Mouse (Mus musculus): ENCODE data around the gene Xylt1. TPM values are rescaled to one million over a fixed set of nuclear protein-coding genes. Genes with fewer than 3 reads are reported as not detected.
A peak's percentile ranks its signal among the peaks of the same experiment; 100 is the strongest.

The Xylt1 gene
- polyA plus RNA-seq, 1 experiment from 2014 or later: 2.8 TPM

DNA sequence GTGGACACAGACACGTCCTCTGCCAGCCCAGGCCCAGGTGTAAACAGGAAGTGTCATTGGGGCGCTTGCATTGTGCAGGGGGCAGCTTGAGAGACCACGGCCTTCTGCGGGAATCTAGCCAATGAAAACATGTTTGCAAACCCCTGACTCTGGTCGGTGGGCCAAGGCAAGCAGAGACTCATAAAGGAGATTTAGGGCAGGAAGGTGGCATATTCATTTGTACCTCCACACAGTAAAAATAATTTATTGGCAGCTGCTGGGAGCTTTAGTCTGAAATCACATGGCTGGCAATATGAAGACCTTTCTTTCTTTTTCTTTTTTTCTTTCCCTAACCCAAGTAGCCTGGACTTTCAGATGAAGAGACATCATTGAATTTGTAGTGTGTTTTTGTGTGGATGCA is 159.6 kb downstream of the Xylt1 start:
- Histone ChIP-seq H3K4me2 (replicated peaks) (no peak overlapping the region), H3K36me3 (no peaks in the 10 kb centered on the region), H3K4me1 (peaks cover 19% of the 10 kb centered on the region), H3K27me3 (replicated peaks) (no peaks in the 10 kb centered on the region), H3K9me3 (no peaks in the 10 kb centered on the region), H3K4me3 (no peak overlapping the region), H3K27ac (no peak overlapping the region; the same call in 1 of the 2 replicates), H3K9ac (no peak overlapping the region)
- 42% methylated on average over 5 of the region's 5 CpGs for WGBS
- peak; percentile 15; the same call in 1 of the 2 replicates for ATAC-seq (ENCODE audit: low FRiP score, low read depth)

DNA sequence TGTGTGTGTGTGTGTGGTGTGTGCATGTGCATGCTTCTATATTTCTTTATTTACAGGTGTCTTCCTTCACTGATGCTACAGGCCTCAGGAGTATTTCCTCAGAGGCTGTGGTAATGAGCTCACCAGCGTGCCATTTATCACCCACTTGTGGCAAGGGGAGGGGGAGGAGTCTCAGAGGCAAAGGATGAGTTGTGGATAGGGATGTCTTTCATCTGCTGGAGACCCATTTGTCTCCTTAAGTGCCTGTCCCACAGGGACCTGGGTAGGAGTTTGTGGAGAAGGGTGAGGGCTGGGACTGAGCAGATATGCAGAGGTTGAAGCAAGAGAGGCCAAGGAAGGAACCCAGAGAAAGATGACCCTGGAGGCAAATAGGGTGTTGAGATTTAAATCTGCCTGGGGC is 160.3 kb downstream of the Xylt1 start:
- no peaks in the 10 kb centered on the region for H3K36me3 ChIP-seq
- H3K4me2 ChIP-seq (replicated peaks): no peak overlapping the region
- H3K27me3 ChIP-seq (replicated peaks): no peaks in the 10 kb centered on the region
- H3K4me3 ChIP-seq: no peak overlapping the region
- no peaks in the 10 kb centered on the region for H3K9me3 ChIP-seq
- ATAC-seq (ENCODE audit: low FRiP score, low read depth): peak; percentile 57; the same call in 1 of the 2 replicates
- no peak overlapping the region for H3K27ac ChIP-seq
- 21% methylated on average over 1 of the region's 1 CpGs for WGBS
- H3K9ac ChIP-seq: no peak overlapping the region
- peaks cover 19% of the 10 kb centered on the region for H3K4me1 ChIP-seq

DNA sequence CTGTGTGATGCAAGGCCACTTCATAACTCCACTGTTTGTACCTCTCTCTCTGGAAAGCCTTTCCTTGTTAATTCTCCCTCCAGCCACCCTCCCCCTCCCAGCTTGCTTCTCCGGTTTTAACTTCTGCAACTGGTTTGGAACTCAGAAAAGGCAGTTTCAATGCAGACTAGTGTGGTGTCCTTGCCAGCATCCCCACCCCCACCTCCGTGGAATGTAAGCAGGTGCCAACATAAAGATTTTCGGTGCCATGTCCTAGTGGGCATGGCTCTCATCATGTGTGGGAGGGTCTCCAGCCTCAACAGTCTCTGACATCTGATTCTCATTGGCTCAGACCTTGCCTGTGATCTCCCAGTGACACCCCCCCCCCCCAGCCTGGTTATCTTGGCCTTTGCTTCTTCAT is 160.9 kb downstream of the Xylt1 start:
- no peak overlapping the region for H3K27ac ChIP-seq
- peaks cover 19% of the 10 kb centered on the region for H3K4me1 ChIP-seq
- no peak overlapping the region for H3K9ac ChIP-seq
- H3K9me3 ChIP-seq: no peaks in the 10 kb centered on the region
- H3K4me2 ChIP-seq (replicated peaks): no peak overlapping the region
- H3K36me3 ChIP-seq: no peaks in the 10 kb centered on the region
- H3K4me3 ChIP-seq: no peak overlapping the region
- H3K27me3 ChIP-seq (replicated peaks): no peaks in the 10 kb centered on the region
- WGBS: 86% methylated on average over 3 of the region's 3 CpGs
- no peak for ATAC-seq (ENCODE audit: low FRiP score, low read depth)

DNA sequence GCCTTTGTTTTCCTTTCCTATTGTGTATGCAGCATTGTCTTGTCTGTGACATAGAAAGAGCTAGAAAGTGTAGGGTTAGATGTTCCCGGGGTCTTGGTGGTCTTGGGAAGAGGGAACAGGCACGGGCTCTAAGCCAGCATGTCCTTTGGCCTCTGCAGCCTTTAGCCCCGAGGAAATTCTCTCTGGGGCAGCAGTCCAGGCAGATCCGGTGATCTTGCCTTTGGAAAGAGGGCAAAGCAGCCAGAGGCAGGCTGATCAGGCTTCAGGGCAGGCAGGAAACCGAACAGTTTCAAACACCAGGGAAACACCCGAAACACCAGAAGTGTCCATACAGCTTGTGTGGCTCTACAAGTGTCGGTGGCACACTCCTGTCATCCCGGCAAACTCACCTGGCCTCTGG is 162.3 kb downstream of the Xylt1 start:
- 62% methylated on average over 8 of the region's 8 CpGs for WGBS
- Histone ChIP-seq H3K27me3 (replicated peaks) (no peaks in the 10 kb centered on the region), H3K36me3 (no peaks in the 10 kb centered on the region), H3K4me2 (replicated peaks) (no peak overlapping the region), H3K4me1 (peaks cover 19% of the 10 kb centered on the region), H3K4me3 (no peak overlapping the region), H3K9me3 (no peaks in the 10 kb centered on the region), H3K9ac (no peak overlapping the region), H3K27ac (no peak overlapping the region)
- ATAC-seq (ENCODE audit: low FRiP score, low read depth): no peak

DNA sequence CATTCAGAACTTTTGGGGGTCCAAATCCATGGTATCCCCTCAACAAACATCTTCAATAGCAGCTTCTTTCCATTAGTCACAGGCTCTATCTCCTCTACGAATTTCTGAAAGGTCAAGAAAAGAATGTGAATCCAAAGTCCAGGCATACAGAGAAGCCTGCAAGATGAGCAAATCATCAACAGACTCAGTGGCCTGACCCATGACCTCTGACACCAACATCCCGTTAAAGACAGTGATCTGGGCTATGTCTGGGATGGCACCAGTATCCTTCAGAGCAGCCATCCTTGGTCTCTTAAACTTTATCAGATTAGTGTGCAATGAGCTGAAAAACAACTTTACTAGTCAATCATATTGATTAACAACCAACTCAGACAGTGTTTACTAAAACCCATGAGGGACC is 163.3 kb downstream of the Xylt1 start:
- H3K9ac ChIP-seq: no peak overlapping the region
- H3K36me3 ChIP-seq: no peaks in the 10 kb centered on the region
- no peak for ATAC-seq (ENCODE audit: low FRiP score, low read depth)
- no peak overlapping the region for H3K27ac ChIP-seq
- H3K4me2 ChIP-seq (replicated peaks): no peak overlapping the region
- no peak overlapping the region for H3K4me3 ChIP-seq
- H3K4me1 ChIP-seq: peaks cover 19% of the 10 kb centered on the region
- H3K9me3 ChIP-seq: no peaks in the 10 kb centered on the region
- WGBS: 50% methylated on average over 2 of the region's 2 CpGs
- no peaks in the 10 kb centered on the region for H3K27me3 ChIP-seq (replicated peaks)

DNA sequence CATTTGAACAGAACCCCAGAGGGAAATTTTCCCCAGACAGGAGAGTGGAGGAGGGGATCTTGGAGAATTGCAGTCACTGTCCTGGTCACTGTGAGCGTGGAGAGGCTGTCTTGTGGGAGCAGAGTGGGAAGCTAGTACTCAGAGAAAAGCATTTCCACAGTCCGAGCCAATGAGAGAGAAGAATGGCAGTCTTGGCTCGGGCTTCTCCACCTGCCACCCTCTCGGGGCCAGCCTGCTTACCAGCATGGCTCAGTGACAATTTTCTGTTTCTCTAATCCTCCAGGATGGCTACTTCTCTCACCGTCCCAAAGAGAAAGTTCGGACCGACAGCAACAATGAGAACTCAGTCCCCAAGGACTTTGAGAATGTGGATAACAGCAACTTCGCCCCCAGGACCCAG is 167.5 kb downstream of the Xylt1 start:
- WGBS: 77% methylated on average over 8 of the region's 8 CpGs
- H3K4me1 ChIP-seq: peaks cover 7% of the 10 kb centered on the region; the same call in 1 of the 2 replicates
- no peak overlapping the region for H3K9ac ChIP-seq
- no peak overlapping the region for H3K4me3 ChIP-seq
- H3K27me3 ChIP-seq (replicated peaks): no peaks in the 10 kb centered on the region
- no peak overlapping the region for H3K4me2 ChIP-seq (replicated peaks)
- ATAC-seq (ENCODE audit: low FRiP score, low read depth): no peak
- H3K36me3 ChIP-seq: no peaks in the 10 kb centered on the region
- no peaks in the 10 kb centered on the region for H3K9me3 ChIP-seq
- H3K27ac ChIP-seq: no peak overlapping the region

DNA sequence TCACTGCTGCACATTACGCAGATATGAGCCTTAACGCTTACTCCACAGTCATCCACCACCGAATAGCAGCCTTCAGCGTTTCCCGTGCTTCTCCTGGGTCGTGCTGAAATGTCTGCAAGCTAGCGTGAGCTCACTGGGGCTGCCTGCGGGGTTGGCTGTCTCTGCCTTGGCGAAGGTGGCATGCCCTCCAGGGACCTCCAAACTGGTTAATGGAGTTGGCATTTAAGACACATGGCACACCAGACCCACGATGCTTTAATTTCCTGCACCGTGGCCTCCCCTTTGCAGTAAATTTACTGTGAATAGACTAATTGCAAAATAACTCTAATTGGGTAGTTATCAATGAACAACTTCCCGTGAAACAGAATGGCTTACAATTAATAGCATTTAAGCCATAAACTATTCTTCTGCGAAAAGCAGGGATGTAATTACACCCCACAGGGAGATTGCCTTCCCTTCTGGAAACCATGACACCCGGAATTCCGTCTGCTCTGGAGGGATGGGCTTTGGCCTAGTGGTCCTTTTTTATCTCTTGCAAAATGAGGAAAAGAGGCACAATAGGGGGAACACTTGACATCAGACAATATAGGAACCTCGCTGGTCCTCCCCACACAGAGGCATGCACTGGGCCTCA is 170.3 kb downstream of the Xylt1 start:
- Histone ChIP-seq H3K36me3 (no peaks in the 10 kb centered on the region), H3K9me3 (no peaks in the 10 kb centered on the region), H3K27ac (no peak overlapping the region), H3K9ac (no peak overlapping the region), H3K4me2 (replicated peaks) (no peak overlapping the region), H3K4me3 (no peak overlapping the region), H3K4me1 (peaks cover 14% of the 10 kb centered on the region), H3K27me3 (replicated peaks) (no peaks in the 10 kb centered on the region)
- ATAC-seq (ENCODE audit: low FRiP score, low read depth): no peak
- WGBS: 31% methylated on average over 16 of the region's 16 CpGs

DNA sequence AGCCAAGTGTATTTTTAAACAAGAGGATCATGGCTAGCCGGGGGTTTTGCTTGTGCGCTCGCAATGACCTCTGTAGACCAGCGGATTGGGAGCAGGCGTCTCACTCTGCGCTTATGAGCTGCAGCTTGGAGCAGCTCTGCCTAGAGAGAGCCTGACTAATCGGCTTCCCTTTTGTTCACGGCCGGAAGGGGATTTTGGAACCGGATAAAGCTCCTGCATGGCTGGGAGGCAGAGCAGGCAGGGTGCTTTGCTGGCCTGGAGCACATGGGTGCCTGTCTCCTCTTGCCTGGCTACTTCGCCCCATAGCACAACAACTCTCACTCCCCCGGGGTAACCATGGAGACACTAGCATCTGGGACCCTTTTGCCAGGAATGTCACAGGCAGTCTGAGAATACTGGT is 172.4 kb downstream of the Xylt1 start:
- Histone ChIP-seq H3K4me1 (peaks cover 19% of the 10 kb centered on the region), H3K4me2 (replicated peaks) (no peak overlapping the region), H3K27me3 (replicated peaks) (no peaks in the 10 kb centered on the region), H3K27ac (no peak overlapping the region), H3K9ac (no peak overlapping the region), H3K36me3 (no peaks in the 10 kb centered on the region), H3K4me3 (no peak overlapping the region), H3K9me3 (no peaks in the 10 kb centered on the region)
- 43% methylated on average over 12 of the region's 12 CpGs for WGBS
- 0 out of 2 replicates have a peak, but pooled peaks have one; percentile 19 for ATAC-seq (ENCODE audit: low FRiP score, low read depth)

DNA sequence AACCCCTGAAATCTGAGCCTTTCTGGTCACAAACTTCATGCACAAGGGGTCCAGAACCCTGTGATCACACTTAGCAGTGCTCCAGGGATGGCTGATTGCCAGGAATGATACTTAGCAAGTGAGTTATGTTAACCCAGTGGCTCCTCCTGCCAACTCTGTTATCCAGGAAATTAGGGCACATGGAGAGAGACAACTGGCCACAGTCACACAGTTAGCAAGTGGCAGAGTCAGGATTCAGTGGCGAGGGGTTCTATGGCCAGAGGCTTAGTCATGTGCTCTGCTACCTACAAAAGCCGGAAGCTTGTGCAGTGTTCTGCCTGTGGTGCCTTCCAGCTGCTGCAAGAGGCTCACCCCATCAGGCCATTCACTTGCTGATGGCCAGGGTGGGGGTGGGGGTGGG is 175.0 kb downstream of the Xylt1 start:
- 64% methylated on average over 2 of the region's 2 CpGs for WGBS
- H3K4me1 ChIP-seq: peaks cover 16% of the 10 kb centered on the region
- no peaks in the 10 kb centered on the region for H3K9me3 ChIP-seq
- H3K9ac ChIP-seq: no peak overlapping the region
- H3K36me3 ChIP-seq: no peaks in the 10 kb centered on the region
- no peak overlapping the region for H3K4me2 ChIP-seq (replicated peaks)
- H3K27ac ChIP-seq: no peak overlapping the region
- no peaks in the 10 kb centered on the region for H3K27me3 ChIP-seq (replicated peaks)
- H3K4me3 ChIP-seq: no peak overlapping the region
- ATAC-seq (ENCODE audit: low FRiP score, low read depth): peak; percentile 45; the same call in 1 of the 2 replicates

DNA sequence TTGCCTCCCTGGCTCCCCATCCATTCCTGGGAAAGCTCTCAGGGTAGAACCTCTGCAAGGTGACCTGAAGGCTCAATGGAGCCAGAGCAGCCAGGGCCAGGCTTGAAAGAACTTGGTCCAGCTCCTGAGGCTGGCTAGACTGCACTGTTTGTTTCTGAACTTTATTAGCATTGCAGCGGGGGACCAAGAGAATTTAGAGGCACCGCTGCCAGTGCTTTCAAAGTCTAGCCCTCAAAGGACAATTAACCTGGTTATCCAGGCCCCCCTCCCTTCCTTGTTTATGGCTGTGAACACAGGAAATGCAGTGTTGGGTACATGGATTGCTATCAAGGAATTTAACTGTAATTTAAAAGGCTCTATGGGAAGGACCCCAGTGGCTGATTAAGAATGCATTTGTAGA is 177.4 kb downstream of the Xylt1 start:
- peaks cover 5% of the 10 kb centered on the region; the same call in 1 of the 2 replicates for H3K27me3 ChIP-seq (replicated peaks)
- no peaks in the 10 kb centered on the region for H3K36me3 ChIP-seq
- H3K4me3 ChIP-seq: no peak overlapping the region
- H3K4me1 ChIP-seq: peaks cover 13% of the 10 kb centered on the region
- no peak for ATAC-seq (ENCODE audit: low FRiP score, low read depth)
- H3K9me3 ChIP-seq: no peaks in the 10 kb centered on the region
- no peak overlapping the region for H3K9ac ChIP-seq
- H3K27ac ChIP-seq: no peak overlapping the region
- H3K4me2 ChIP-seq (replicated peaks): no peak overlapping the region
- WGBS: 26% methylated on average over 2 of the region's 2 CpGs

DNA sequence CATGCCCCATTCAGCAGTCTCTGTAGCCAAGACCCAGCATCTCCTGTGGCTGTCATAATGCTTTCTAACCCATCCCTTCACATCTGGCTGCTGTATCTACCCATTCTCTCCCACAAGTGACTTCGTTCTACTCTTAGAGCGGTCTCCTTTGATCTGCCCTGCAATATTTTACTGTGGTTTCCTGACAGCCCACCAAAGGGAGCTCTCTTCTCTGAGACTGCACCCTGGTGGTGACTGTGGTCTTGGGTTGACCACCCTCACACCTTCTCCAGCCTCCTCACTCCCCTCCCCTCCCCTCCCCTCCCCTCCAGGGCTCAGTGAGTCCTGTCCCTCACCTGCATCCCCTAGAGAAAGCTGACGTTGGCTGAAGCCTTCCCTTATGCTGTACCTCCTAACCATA is 178.3 kb downstream of the Xylt1 start:
- Histone ChIP-seq H3K27me3 (replicated peaks) (peaks cover 5% of the 10 kb centered on the region; the same call in 1 of the 2 replicates), H3K4me1 (peaks cover 9% of the 10 kb centered on the region), H3K9ac (no peak overlapping the region), H3K27ac (no peak overlapping the region), H3K36me3 (no peaks in the 10 kb centered on the region), H3K9me3 (no peaks in the 10 kb centered on the region), H3K4me2 (replicated peaks) (no peak overlapping the region), H3K4me3 (no peak overlapping the region)
- ATAC-seq (ENCODE audit: low FRiP score, low read depth): no peak
- 71% methylated on average over 3 of the region's 3 CpGs for WGBS

DNA sequence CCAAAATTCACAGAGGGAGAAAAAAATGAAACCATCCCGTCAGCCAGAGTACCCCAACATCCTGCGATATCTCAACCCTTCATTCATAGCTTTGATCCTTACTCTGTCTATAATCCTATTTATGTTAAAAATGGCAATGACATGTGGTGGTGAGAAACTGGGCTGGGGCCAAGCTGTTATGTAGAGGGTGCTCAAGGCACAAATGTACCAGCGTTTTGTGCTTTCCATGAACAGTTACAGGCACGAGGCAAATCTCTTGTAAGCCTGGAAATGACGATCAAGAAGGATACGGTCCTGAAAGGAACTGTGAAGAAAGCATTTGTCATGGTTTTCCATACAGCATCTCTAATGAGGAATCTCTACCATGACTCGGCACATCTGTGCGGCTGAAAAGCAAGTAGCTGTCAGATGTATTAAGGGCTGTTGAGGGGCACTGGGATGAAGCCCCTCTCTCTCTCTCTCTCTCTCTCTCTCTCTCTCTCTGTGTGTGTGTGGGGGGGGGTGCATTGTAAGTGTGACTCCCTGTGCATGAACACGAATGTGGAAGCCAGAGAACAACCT is 183.2 kb downstream of the Xylt1 start:
- Histone ChIP-seq H3K9me3 (no peaks in the 10 kb centered on the region), H3K4me1 (peaks cover 4% of the 10 kb centered on the region; the same call in 1 of the 2 replicates), H3K4me3 (no peak overlapping the region), H3K36me3 (no peaks in the 10 kb centered on the region), H3K27ac (no peak overlapping the region), H3K27me3 (replicated peaks) (peaks cover 5% of the 10 kb centered on the region; the same call in 1 of the 2 replicates), H3K4me2 (replicated peaks) (no peak overlapping the region), H3K9ac (no peak overlapping the region)
- WGBS: 43% methylated on average over 9 of the region's 9 CpGs
- peak; percentile 65; the same call in 1 of the 2 replicates for ATAC-seq (ENCODE audit: low FRiP score, low read depth)

DNA sequence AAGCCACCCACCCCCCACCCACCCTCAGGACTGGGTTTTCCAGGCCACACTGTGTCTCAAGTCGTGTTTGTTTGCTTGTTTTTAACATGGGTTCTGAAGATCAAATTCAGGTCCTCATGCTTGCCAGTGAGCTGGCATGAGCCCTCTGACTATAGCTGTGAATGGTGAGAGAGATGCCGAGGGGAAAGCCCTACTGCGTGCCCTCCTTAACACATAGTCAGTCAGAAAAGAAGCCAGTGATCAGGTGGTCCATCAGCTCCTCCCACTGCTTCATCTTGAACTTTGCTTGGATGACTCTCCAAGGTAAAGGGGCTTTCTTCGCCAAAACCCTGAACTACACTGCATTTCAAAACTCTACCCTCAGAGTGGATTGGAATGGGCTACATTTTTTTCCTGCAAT is 183.8 kb downstream of the Xylt1 start:
- no peak overlapping the region for H3K4me3 ChIP-seq
- ATAC-seq (ENCODE audit: low FRiP score, low read depth): no peak
- H3K27me3 ChIP-seq (replicated peaks): peaks cover 5% of the 10 kb centered on the region; the same call in 1 of the 2 replicates
- 87% methylated on average over 4 of the region's 4 CpGs for WGBS
- no peak overlapping the region for H3K4me2 ChIP-seq (replicated peaks)
- no peak overlapping the region for H3K9ac ChIP-seq
- H3K36me3 ChIP-seq: no peaks in the 10 kb centered on the region
- no peak overlapping the region for H3K27ac ChIP-seq
- H3K4me1 ChIP-seq: peaks cover 4% of the 10 kb centered on the region; the same call in 1 of the 2 replicates
- no peaks in the 10 kb centered on the region for H3K9me3 ChIP-seq

Data from neural tube, embryonic 12.5 days (tissue).